8 mouse cellular contexts compared by ENCODE assay signal in genomic region chrX:99003046-99003445, GRCm38 (mm10). TPM values are rescaled to one million over a fixed set of nuclear protein-coding genes. Genes with fewer than 3 reads are reported as not detected.
A peak's percentile ranks its signal among the peaks of the same experiment; 100 is the strongest.
DNase-seq lines count a peak whose midpoint lies in the region; ATAC-seq lines count a peak whose summit lies in the region.

TSS of gene Stard8 (plus strand) at chrX:99003248.

- H3K4me1 ChIP-seq in midbrain, embryonic 12.5 days: no peaks in the 10 kb centered on the region
- H3K4me1 ChIP-seq in midbrain, embryonic 11.5 days (ENCODE audit: control insufficient read depth, insufficient read depth, low read length): no peaks in the 10 kb centered on the region
- H3K4me1 ChIP-seq in stomach, embryonic 14.5 days (ENCODE audit: control insufficient read depth, insufficient read depth, low read length): no peaks in the 10 kb centered on the region

- no peak for ATAC-seq in midbrain, embryonic 12.5 days (ENCODE audit: low FRiP score, low read depth)
- ATAC-seq in midbrain, embryonic 11.5 days (ENCODE audit: low FRiP score): no peak
- peak; percentile 80; the same call in 1 of the 2 replicates for ATAC-seq in stomach, embryonic 14.5 days (ENCODE audit: insufficient number of reproducible peaks, insufficient read depth, low FRiP score, low read depth)

- peaks cover 45% of the 10 kb centered on the region for H3K27me3 ChIP-seq in midbrain, embryonic 12.5 days
- H3K27me3 ChIP-seq in midbrain, embryonic 11.5 days (ENCODE audit: control insufficient read depth, insufficient read depth, low read length): no peaks in the 10 kb centered on the region; the same call in 1 of the 2 replicates
- no peaks in the 10 kb centered on the region for H3K27me3 ChIP-seq in stomach, embryonic 14.5 days (ENCODE audit: control insufficient read depth, insufficient read depth, low read length)

- 75% methylated on average over 9 of the region's 9 CpGs for WGBS in midbrain, embryonic 12.5 days
- 61% methylated on average over 9 of the region's 9 CpGs for WGBS in midbrain, embryonic 11.5 days
- 40% methylated on average over 9 of the region's 9 CpGs for WGBS in stomach, embryonic 14.5 days

- no peak within 1 kb of the TSS for H3K9ac ChIP-seq in midbrain, embryonic 12.5 days (replicated peaks)
- no peak within 1 kb of the TSS for H3K9ac ChIP-seq in midbrain, embryonic 11.5 days (ENCODE audit: low read length)
- H3K9ac ChIP-seq in stomach, embryonic 14.5 days (replicated peaks; ENCODE audit: low read depth, low read length): no peak within 1 kb of the TSS

- H3K9me3 ChIP-seq in midbrain, embryonic 12.5 days: no peaks in the 10 kb centered on the region
- no peaks in the 10 kb centered on the region for H3K9me3 ChIP-seq in midbrain, embryonic 11.5 days (ENCODE audit: control insufficient read depth, low read length)
- no peaks in the 10 kb centered on the region for H3K9me3 ChIP-seq in stomach, embryonic 14.5 days (ENCODE audit: control insufficient read depth, low read depth, low read length)

- no peak for DNase-seq in midbrain, embryonic 11.5 days (ENCODE audit: low spot score, missing footprints)
- peak; percentile 44 for DNase-seq in gastrocnemius, postnatal 25 days
- peak; percentile 40 for DNase-seq in kidney, postnatal 14 days
- DNase-seq in urinary bladder, postnatal 14 days (ENCODE audit: low spot score): no peak
- no peak for DNase-seq in urinary bladder, postnatal 25 days (ENCODE audit: low spot score)
- no peak for DNase-seq in cerebellum, postnatal 10 days

- no peak within 1 kb of the TSS for H3K27ac ChIP-seq in midbrain, embryonic 12.5 days (replicated peaks)
- no peak within 1 kb of the TSS for H3K27ac ChIP-seq in midbrain, embryonic 11.5 days (ENCODE audit: low read depth, low read length)
- 0 out of 2 replicates have a peak within 1 kb of the TSS, but pooled peaks have one; percentile 15 for H3K27ac ChIP-seq in stomach, embryonic 14.5 days (ENCODE audit: low read length)

- no peaks in the 10 kb centered on the region for H3K36me3 ChIP-seq in midbrain, embryonic 12.5 days
- H3K36me3 ChIP-seq in midbrain, embryonic 11.5 days (ENCODE audit: control insufficient read depth, insufficient read depth, low read length): no peaks in the 10 kb centered on the region
- H3K36me3 ChIP-seq in stomach, embryonic 14.5 days (ENCODE audit: control insufficient read depth, insufficient read depth, low read length): no peaks in the 10 kb centered on the region

- H3K4me3 ChIP-seq in midbrain, embryonic 12.5 days: no peak within 1 kb of the TSS
- H3K4me3 ChIP-seq in midbrain, embryonic 11.5 days (ENCODE audit: low read depth, low read length): no peak within 1 kb of the TSS
- peak within 1 kb of the TSS; percentile 19; the same call in 1 of the 2 replicates for H3K4me3 ChIP-seq in stomach, embryonic 14.5 days (ENCODE audit: low read depth, low read length)

- H3K4me2 ChIP-seq in midbrain, embryonic 12.5 days (replicated peaks): no peak within 1 kb of the TSS
- H3K4me2 ChIP-seq in midbrain, embryonic 11.5 days: no peak within 1 kb of the TSS
- peak within 1 kb of the TSS; percentile 22 for H3K4me2 ChIP-seq in stomach, embryonic 14.5 days (replicated peaks; ENCODE audit: low read depth, low read length)

RNA-seq across cellular contexts. Expression of gene Stard8, which starts in this region (rescaled TPM):
- 11.6 and 12.7 TPM in 2 replicates for polyA plus RNA-seq in midbrain, embryonic 12.5 days (2016; fragmentation: Nextera tagmentation; extraction: Ambion mirVana)
- polyA plus RNA-seq in midbrain, embryonic 11.5 days (2014; fragmentation: Nextera tagmentation; extraction: Ambion mirVana): 7.2 and 8.2 TPM in 2 replicates
- 10 to 100 TPM; 15.0 to 17.0 TPM for total RNA-seq in gastrocnemius, postnatal 25 days (2021)
- polyA plus RNA-seq in stomach, embryonic 14.5 days (2014; fragmentation: Nextera tagmentation; extraction: Ambion mirVana): 4.8 and 5.2 TPM in 2 replicates

Comparison
In these comparisons a context has a peak if more than half of its experiments do, and no peak if none do; other contexts are left out.
1. DNase-seq: peak in gastrocnemius, postnatal 25 days (single experiment) and kidney, postnatal 14 days (single experiment); none in midbrain, embryonic 11.5 days (single experiment), urinary bladder, postnatal 14 days (single experiment), urinary bladder, postnatal 25 days (single experiment) and cerebellum, postnatal 10 days (0 of 2).